Mouse (Mus musculus): Measurements from ENCODE around the gene Mcrip2. TPM values are rescaled to one million over a fixed set of nuclear protein-coding genes. Genes with fewer than 3 reads are reported as not detected.

The Mcrip2 gene
- polyA plus RNA-seq (2015; fragmentation: Nextera tagmentation; extraction: Ambion mirVana) = 13.1 and 18.2 TPM in 2 replicates

DNA sequence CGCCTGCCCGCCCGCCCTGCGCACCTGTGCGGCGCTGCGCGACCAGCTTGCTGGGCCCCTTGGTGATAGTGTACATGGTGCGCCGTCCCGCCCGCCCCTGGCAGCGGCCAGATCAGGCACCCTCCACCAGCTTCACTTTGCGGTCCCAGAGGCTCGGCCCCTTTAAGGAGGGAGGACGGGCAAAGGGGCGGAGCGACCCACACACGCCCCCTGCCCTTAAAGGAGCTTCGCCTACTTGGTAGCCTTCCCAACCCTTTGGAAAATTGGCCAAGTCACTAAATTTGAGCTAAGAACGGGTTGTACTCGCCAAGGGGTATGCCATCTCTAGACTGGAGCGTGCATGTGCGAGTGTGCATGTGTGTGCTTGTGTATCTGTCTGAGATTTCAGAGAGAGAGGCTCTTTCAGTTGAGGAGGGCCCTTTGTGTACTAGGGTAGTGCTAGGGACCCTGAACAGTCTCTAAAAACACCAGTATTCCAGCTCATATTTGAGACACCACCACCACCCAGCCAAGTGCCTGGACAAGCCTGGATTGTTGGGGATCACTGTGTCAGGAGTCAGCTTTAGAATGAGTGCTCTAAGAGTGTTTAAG, at the start of gene Mcrip2:
TSS of gene Mcrip2 (minus strand) at position 164 of the 591 bp plus-strand sequence.

DNA sequence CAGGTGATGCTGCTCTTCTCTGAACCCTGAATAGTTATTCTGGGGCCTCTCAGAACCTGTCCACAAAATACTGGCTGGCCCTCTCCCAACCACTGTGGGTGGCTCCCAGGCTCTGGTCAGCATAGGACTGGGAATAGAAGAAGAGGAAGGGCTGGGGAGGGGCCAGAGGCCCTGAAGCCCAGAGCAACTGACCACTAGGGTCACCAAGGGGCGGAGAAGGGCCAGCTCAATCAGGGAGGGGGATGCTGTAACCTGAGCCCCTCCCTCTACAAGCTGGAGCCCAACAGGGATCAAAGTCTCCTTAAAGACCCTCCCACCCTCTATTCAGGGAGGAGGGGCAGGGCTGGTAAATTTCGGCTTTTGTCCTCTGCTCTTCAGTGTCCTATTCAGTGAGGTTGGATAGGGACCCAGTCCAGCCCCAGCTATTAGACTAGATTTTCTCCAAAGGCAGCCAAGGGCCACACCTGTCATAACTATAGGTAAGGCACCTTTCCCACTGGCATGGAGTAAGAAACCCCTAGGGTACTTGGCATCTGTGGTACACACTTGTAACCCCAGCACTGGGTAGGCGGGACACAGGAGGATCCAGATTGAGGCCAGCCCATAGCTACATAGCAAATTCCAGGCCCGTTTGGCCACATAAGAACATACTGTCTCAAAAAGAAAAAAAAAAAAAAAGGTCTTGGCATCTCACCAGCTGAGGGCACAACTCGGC, 11.8 kb upstream of the Mcrip2 start, which contains the start of gene Wfikkn1:
TSS of gene Wfikkn1 (minus strand) at position 663 of the 715 bp plus-strand sequence.

DNA sequence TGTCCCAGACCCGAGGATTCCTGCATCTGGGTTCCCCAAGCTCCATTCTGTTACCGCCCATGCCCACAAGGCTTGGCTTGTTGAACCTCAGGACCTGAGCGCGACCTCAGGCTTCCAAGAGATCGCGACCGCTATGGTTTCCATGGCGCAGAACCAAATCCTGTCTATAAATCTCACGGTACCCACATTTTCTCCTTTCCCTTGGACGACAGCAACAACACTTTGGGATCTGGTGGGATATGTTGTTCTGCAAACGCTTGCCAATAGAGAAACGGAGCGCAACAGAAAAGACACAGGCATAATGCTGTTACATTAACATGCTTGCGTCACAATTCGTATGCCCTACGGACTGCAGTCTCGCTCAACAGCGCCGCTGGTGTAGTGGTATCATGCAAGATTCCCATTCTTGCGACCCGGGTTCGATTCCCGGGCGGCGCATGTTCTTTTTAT, 6.2 kb upstream of the Mcrip2 start, which contains the start of gene Mettl26:
TSS of gene Mettl26 (plus strand) at position 354 of the 450 bp plus-strand sequence.

DNA sequence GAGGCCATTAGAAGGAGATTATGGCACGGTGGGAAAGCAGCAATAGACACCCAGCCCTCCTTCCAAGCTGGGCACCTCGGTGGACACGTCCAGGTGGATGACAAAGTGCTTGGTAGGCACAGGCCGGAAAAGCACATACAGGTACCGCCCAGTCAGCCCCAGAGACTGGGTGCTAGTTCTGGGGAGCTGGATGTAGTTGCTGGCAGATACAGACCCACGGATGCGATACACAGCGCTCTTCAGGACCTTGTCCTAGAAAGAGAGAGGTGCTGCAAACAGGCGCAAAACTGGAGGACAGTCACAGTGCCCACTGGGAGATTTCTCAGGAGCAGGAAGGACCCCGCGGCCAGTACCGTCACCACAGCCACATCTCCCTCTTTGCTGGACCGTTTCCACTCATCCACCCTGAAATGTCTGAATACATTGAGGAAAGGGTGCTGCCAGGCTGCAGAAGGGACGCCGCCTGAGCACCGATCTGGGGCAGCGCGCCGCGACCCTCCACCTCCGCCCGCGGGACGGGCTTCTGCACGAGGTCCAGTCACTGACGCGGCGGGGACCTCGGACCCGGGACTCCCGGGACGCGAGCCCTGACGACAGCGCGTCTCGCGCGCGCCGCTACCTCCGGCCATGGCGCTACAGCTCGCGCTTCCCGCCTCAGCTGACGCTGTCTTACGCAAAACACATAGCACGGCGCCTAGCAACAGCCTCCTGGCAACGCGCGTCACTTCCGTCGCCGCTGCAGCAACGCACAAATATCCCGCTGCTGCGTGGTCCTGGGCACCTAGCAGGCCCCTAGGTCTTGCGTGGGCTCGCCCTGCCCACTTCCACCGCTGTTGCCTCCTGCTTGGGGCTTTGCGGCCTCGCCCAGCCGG, 7.5 kb downstream of the Mcrip2 start, which contains the start of gene Wdr90:
TSS of gene Wdr90 (minus strand) at position 670 of the 872 bp plus-strand sequence.

DNA sequence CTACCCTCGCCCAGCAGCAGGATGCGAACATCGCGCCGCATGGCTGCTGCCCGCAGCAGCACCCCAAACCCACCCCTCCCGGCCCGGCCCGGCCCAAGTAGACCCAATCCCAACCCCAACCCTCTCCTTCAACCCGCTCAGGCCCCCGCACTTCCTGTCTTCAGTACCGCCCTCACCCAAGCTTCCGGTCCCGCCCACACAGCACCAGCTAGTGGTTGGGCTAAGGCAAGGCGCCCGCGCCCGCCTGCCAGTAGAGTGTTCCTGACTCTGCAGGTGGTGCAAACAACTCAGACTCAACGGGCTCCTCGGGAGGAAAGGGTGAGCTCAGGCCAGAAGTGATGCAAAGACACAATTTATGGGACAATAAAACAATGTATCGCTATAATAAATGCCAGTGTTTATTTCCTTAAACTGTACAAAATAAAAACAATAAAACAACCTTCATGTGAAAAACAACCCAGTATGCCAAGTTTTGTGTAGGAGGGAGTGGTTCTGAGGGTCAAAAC, 24.1 kb downstream of the Mcrip2 start, which contains the start of gene Rhot2:
TSS of gene Rhot2 (minus strand) at position 456 of the 506 bp plus-strand sequence.

DNA sequence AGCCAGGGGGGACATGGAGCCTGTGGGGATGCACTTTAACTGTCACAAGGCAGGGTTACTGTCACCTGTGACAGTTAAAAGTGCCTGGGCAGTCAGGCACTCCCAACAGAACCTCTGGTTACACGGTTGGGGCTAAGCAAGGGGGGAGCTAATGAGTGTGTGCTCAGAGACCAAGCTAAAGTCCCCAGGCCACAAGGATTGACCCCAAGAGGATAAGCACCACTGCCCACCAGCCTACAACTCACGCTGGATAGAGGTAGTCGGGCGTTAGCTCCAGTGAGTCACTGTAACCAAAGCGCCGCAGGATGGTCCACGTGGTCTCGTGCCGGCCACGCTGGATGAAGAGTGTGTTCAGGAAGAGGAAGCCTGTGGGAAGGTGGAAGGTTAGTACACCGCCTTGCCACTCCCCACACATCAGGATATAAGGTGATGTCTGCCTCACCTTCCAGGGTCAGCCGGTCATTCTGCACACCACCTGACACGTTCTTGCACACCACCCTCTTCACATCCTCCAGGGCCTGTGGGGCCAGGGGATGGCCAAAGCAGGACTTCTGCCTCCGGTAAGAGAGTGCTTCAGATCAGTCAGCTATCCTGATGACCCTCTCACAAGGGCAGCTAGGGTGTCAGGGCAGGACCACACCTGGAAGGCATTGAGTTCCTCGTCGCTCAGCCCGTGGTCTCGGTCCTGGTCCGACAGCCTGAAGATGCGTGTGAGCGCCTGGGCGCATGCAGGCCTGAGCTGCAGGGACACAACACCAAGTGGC, 27.3 kb downstream of the Mcrip2 start, which contains the start of gene Gm20683:
TSS of gene Gm20683 (minus strand) at position 647 of the 764 bp plus-strand sequence.

DNA sequence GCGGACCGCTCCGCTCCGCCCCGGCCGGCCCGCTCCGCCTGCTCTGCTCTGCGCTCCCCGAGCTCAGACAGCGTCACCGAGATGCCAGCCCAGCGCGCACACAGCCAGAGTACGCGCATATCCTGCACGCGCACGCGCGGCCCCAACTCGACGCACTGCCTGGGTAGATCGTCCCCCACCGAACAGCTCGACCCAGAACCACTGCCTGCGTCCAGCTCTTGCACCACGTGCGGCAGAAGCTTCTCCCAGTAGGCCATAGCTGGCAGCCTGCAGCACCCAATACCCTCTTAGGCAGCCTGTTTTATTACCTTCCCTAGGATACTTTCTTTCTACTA, 31.5 kb downstream of the Mcrip2 start, which contains the start of gene Rhbdl1:
TSS of gene Rhbdl1 (minus strand) at position 220 of the 335 bp plus-strand sequence.

DNA sequence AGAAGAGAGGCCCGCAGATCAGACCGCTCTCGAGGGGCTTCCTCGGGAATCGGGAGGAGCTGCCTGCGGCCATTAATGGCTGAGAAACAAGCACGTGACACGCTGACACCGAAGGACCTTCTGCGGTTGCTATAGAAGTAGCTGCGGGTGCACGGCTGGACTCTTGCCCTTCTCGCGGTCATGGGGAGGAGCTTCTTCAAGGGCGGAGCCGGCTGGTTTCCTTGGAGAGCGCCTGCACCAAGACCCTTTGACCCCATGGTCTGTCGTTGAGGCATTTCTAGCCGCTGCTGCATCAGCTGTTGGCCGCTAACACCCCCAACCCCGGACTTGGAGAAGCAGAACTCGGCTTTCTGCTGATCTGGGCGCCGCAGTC, 35.3 kb downstream of the Mcrip2 start, which contains the start of gene Stub1:
TSS of gene Stub1 (minus strand) at position 114 of the 373 bp plus-strand sequence.

DNA sequence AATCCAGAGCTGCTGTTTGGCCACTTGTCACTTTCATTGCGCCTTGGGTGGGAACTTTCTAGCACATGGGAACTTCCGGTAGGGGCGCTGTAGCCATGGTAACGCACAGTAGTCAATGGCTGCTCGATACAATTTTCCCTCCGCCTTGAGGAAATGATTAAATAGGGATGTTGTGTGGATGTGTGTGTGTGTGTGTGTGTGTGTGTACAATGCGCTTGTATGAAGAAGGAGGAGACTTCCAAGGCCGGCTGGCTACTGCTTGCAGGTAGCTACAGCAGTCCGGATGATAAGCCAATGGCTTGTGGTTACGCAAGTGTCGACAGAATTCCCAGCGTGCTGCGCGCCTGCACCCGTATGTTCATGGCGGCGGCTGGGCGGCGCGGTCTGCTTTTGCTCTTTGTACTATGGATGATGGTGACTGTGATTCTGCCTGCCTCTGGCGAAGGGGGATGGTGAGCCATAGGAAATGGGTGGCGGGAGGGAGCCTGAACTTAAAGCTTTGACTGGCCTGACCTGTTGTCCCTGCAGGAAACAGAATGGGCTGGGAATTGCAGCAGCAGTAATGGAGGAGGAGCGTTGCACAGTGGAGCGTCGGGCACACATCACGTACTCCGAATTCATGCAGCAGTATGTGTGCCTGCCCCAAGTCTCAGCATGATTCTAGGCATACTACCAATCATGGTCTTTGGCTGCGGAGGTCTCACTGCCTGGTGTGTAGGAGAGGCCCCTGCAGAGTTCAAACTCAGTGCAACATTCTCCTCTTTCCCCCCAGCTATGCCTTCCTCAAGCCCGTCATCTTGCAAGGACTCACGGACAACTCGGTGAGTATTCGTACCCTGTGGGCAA, 39.6 kb downstream of the Mcrip2 start, which contains the start of gene Jmjd8:
TSS of gene Jmjd8 (plus strand) at position 156 of the 846 bp plus-strand sequence.

DNA sequence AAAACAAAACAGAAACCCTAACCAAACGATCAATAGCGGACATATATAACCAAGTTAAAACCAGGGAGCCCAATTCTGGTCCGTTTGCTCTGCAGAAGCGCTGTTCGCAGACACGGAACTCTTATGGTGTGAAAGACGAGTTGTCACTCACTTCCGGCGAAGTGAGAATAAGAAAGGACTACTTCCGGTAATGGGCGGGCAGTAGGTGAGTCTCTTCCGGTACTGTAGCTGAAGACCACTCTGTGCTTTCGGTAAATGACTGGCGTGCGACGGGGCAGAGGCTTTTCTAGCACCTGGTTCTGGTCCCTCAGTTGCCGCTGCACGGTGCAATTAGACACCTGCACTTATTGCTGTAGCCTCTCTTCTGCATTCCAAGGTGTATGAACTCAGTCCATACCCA, 45.1 kb downstream of the Mcrip2 start, which contains the start of gene Wdr24:
TSS of gene Wdr24 (plus strand) at position 176 of the 400 bp plus-strand sequence.

Small RNA genes within 50 kb of the gene (microRNA-seq; reads per million reads assigned to microRNA genes)
- gene Mir3082 = not detected

Other genes with a start within 250 kb of the Mcrip2 start
- 0.63 and 2.2 TPM in 2 replicates for gene Gng13, start 151.6 kb downstream of the Mcrip2 start, polyA plus RNA-seq (2015; fragmentation: Nextera tagmentation; extraction: Ambion mirVana)
- 6.3 and 7.4 TPM in 2 replicates for gene Chtf18, start 141.3 kb downstream of the Mcrip2 start, polyA plus RNA-seq (2015; fragmentation: Nextera tagmentation; extraction: Ambion mirVana)
- 8.7 and 12.9 TPM in 2 replicates for gene Rpusd1, start 141.1 kb downstream of the Mcrip2 start, polyA plus RNA-seq (2015; fragmentation: Nextera tagmentation; extraction: Ambion mirVana)
- 0.06 and 0.07 TPM in 2 replicates for gene Mslnl, start 132.7 kb downstream of the Mcrip2 start, polyA plus RNA-seq (2015; fragmentation: Nextera tagmentation; extraction: Ambion mirVana)
- 160 and 189 TPM in 2 replicates for gene Msln, start 114.4 kb downstream of the Mcrip2 start, polyA plus RNA-seq (2015; fragmentation: Nextera tagmentation; extraction: Ambion mirVana)
- 19.4 and 20.0 TPM in 2 replicates for gene Narfl, start 95.0 kb downstream of the Mcrip2 start, polyA plus RNA-seq (2015; fragmentation: Nextera tagmentation; extraction: Ambion mirVana)
- gene Haghl, start 83.1 kb downstream of the Mcrip2 start, polyA plus RNA-seq (2015; fragmentation: Nextera tagmentation; extraction: Ambion mirVana) = 37.6 and 41.6 TPM in 2 replicates
- gene Ccdc78, start 82.2 kb downstream of the Mcrip2 start, polyA plus RNA-seq (2015; fragmentation: Nextera tagmentation; extraction: Ambion mirVana) = 0.24 and 0.27 TPM in 2 replicates
- gene Fam173a, start 75.9 kb downstream of the Mcrip2 start, polyA plus RNA-seq (2015; fragmentation: Nextera tagmentation; extraction: Ambion mirVana) = 79.0 and 85.2 TPM in 2 replicates
- 0.25 TPM in 1 of 2 replicates, not detected in the other for gene AC134908.4, start 73.1 kb downstream of the Mcrip2 start, polyA plus RNA-seq (2015; fragmentation: Nextera tagmentation; extraction: Ambion mirVana)
- 22.7 and 22.9 TPM in 2 replicates for gene Metrn, start 71.6 kb downstream of the Mcrip2 start, polyA plus RNA-seq (2015; fragmentation: Nextera tagmentation; extraction: Ambion mirVana)
- gene Fbxl16, start 59.7 kb downstream of the Mcrip2 start, polyA plus RNA-seq (2015; fragmentation: Nextera tagmentation; extraction: Ambion mirVana) = 1.4 and 1.8 TPM in 2 replicates
- gene Wdr24, start 45.1 kb downstream of the Mcrip2 start, polyA plus RNA-seq (2015; fragmentation: Nextera tagmentation; extraction: Ambion mirVana) = 10.9 and 11.6 TPM in 2 replicates
- 29.1 and 29.4 TPM in 2 replicates for gene Jmjd8, start 39.9 kb downstream of the Mcrip2 start, polyA plus RNA-seq (2015; fragmentation: Nextera tagmentation; extraction: Ambion mirVana)
- 207 and 208 TPM in 2 replicates for gene Stub1, start 35.4 kb downstream of the Mcrip2 start, polyA plus RNA-seq (2015; fragmentation: Nextera tagmentation; extraction: Ambion mirVana)
- gene Rhbdl1, start 31.5 kb downstream of the Mcrip2 start, polyA plus RNA-seq (2015; fragmentation: Nextera tagmentation; extraction: Ambion mirVana) = 5.1 and 6.3 TPM in 2 replicates
- 1.8 and 2.3 TPM in 2 replicates for gene Gm20683, start 27.0 kb downstream of the Mcrip2 start, polyA plus RNA-seq (2015; fragmentation: Nextera tagmentation; extraction: Ambion mirVana)
- gene Rhot2, start 23.9 kb downstream of the Mcrip2 start, polyA plus RNA-seq (2015; fragmentation: Nextera tagmentation; extraction: Ambion mirVana) = 9.2 and 11.0 TPM in 2 replicates
- gene Wdr90, start 7.3 kb downstream of the Mcrip2 start, polyA plus RNA-seq (2015; fragmentation: Nextera tagmentation; extraction: Ambion mirVana) = 5.9 and 6.2 TPM in 2 replicates
- 36.1 and 44.4 TPM in 2 replicates for gene Mettl26, start 6.3 kb upstream of the Mcrip2 start, polyA plus RNA-seq (2015; fragmentation: Nextera tagmentation; extraction: Ambion mirVana)
- gene Wfikkn1, start 12.1 kb upstream of the Mcrip2 start, polyA plus RNA-seq (2015; fragmentation: Nextera tagmentation; extraction: Ambion mirVana) = 0.12 and 0.22 TPM in 2 replicates
- 16.7 and 18.7 TPM in 2 replicates for gene Rab40c, start 51.0 kb upstream of the Mcrip2 start, polyA plus RNA-seq (2015; fragmentation: Nextera tagmentation; extraction: Ambion mirVana)
- 27.5 and 29.1 TPM in 2 replicates for gene Pigq, start 76.2 kb upstream of the Mcrip2 start, polyA plus RNA-seq (2015; fragmentation: Nextera tagmentation; extraction: Ambion mirVana)
- not detected in 2 replicates for gene Nhlrc4, start 76.2 kb upstream of the Mcrip2 start, polyA plus RNA-seq (2015; fragmentation: Nextera tagmentation; extraction: Ambion mirVana)
- gene A930017K11Rik, start 83.8 kb upstream of the Mcrip2 start, polyA plus RNA-seq (2015; fragmentation: Nextera tagmentation; extraction: Ambion mirVana) = 0.07 TPM in 1 of 2 replicates, not detected in the other
- 13.4 and 16.2 TPM in 2 replicates for gene Capn15, start 117.0 kb upstream of the Mcrip2 start, polyA plus RNA-seq (2015; fragmentation: Nextera tagmentation; extraction: Ambion mirVana)
- 7.8 and 8.2 TPM in 2 replicates for gene Rab11fip3, start 200.8 kb upstream of the Mcrip2 start, polyA plus RNA-seq (2015; fragmentation: Nextera tagmentation; extraction: Ambion mirVana)
- gene Decr2, start 221.6 kb upstream of the Mcrip2 start, polyA plus RNA-seq (2015; fragmentation: Nextera tagmentation; extraction: Ambion mirVana) = 74.4 and 84.5 TPM in 2 replicates
- gene Nme4, start 226.8 kb upstream of the Mcrip2 start, polyA plus RNA-seq (2015; fragmentation: Nextera tagmentation; extraction: Ambion mirVana) = 21.8 and 22.5 TPM in 2 replicates
- gene Tmem8, start 244.5 kb upstream of the Mcrip2 start, polyA plus RNA-seq (2015; fragmentation: Nextera tagmentation; extraction: Ambion mirVana) = 3.1 and 4.2 TPM in 2 replicates